Mouse (Mus musculus): Measurements from ENCODE around the gene Iqcc. TPM values are rescaled to one million over a fixed set of nuclear protein-coding genes. Genes with fewer than 3 reads are reported as not detected.
A peak's percentile ranks its signal among the peaks of the same experiment; 100 is the strongest.

The Iqcc gene
- polyA plus RNA-seq (2014; fragmentation: Nextera tagmentation; extraction: Ambion mirVana) = 23.3 and 24.5 TPM in 2 replicates

DNA sequence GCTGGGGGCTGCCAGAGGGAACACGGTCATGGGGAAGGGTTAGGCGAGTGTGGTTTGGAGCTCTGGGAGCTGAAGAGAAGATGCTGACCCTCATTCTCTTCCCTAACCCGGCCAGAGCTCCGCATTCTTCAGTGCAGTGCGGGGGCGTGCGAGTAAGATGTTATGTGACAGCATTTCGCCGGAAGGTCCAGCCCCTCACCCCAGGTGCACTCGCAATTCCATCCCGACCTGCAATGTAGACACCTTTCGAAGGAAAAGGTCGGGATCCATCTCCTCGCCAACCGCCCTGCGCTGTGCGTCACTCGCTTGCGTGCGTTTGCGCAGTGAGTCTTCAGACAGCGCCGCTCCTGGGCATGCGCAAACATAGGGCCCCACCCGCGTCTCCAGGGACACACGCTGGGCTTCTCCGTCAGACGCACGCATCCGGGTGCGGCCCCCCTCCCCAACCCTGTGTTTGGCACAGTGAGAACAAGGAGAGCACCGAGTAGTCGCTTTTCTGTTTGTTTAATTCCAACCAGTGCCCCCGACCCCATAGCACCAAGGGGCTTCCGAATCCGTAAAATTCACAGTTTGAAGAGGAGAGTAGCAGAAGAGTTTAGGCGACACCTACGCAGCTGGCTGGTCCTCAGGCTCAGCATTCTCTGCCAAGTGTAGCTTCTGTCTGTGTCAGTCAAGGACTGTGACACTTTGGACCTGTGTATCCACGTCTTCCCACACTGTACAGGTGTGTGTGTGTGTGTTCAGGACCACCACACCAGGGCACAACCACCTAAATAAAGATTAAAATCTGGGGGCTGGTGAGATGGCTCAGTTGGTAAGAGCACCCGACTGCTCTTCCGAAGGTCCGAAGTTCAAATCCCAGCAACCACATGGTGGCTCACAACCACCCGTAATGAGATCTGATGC lies at the start of gene Iqcc:
Iqcc (minus strand) TSS at position 314 of the 906 bp plus-strand sequence.
- Histone ChIP-seq H3K9me3 (replicated peaks; ENCODE audit: control insufficient read depth, low read length) (no peaks in the 10 kb centered on the region), H3K9ac (ENCODE audit: low read depth, low read length) (peak within 1 kb of the TSS; percentile 94), H3K4me1 (ENCODE audit: control insufficient read depth, insufficient read depth, low read length) (peaks cover 15% of the 10 kb centered on the region), H3K4me2 (peak within 1 kb of the TSS; percentile 90), H3K27me3 (ENCODE audit: control insufficient read depth, insufficient read depth, low read length) (no peaks in the 10 kb centered on the region), H3K36me3 (ENCODE audit: control insufficient read depth, insufficient read depth, low read length) (no peaks in the 10 kb centered on the region), H3K4me3 (ENCODE audit: low read depth, low read length) (peak within 1 kb of the TSS; percentile 76), H3K27ac (ENCODE audit: low read depth, low read length) (peak within 1 kb of the TSS; percentile 78)
- 4% methylated on average over 43 of the region's 44 CpGs for WGBS (ENCODE audit: insufficient replicate concordance)
- peak; percentile 83 for ATAC-seq (replicated peaks; ENCODE audit: insufficient number of reproducible peaks, low FRiP score, low TSS enrichment)

DNA sequence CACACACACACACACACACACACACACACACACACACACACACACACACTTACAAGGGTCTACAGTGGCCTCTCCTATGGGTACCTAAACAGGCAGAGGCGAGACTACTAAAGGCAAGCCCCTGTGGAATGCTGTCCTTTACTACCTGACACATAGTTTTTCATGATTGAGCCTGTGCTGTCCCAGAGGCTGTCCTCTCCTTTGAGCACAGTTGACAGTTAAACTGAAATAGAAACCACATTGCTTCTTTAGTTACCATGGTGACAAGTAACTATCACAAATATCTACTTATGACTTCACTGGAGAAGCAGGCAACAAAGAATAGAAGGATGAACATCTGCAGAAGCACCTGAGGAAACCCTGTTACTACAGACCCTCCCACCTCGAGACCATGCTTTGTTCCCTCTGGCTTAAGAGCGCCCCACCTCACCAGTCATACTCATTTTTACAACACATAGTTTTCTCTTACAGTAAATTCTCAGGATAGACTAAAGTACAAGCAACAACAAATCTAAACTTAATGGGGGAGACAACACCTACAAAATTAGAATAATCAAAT lies 43.4 kb upstream of the Iqcc start:
- 84% methylated on average over 3 of the region's 3 CpGs for whole genome bisulfite sequencing (ENCODE audit: insufficient replicate concordance)
- H3K36me3 ChIP-seq (ENCODE audit: control insufficient read depth, insufficient read depth, low read length) = peaks cover 15% of the 10 kb centered on the region
- no peaks in the 10 kb centered on the region for H3K27me3 ChIP-seq (ENCODE audit: control insufficient read depth, insufficient read depth, low read length)
- no peak overlapping the region for H3K4me2 ChIP-seq
- no peak for ATAC-seq (replicated peaks; ENCODE audit: insufficient number of reproducible peaks, low FRiP score, low TSS enrichment)
- no peaks in the 10 kb centered on the region for H3K9me3 ChIP-seq (replicated peaks; ENCODE audit: control insufficient read depth, low read length)
- no peak overlapping the region for H3K4me3 ChIP-seq (ENCODE audit: low read depth, low read length)
- no peaks in the 10 kb centered on the region; the same call in 1 of the 2 replicates for H3K4me1 ChIP-seq (ENCODE audit: control insufficient read depth, insufficient read depth, low read length)
- no peak overlapping the region for H3K9ac ChIP-seq (ENCODE audit: low read depth, low read length)
- no peak overlapping the region for H3K27ac ChIP-seq (ENCODE audit: low read depth, low read length)

DNA sequence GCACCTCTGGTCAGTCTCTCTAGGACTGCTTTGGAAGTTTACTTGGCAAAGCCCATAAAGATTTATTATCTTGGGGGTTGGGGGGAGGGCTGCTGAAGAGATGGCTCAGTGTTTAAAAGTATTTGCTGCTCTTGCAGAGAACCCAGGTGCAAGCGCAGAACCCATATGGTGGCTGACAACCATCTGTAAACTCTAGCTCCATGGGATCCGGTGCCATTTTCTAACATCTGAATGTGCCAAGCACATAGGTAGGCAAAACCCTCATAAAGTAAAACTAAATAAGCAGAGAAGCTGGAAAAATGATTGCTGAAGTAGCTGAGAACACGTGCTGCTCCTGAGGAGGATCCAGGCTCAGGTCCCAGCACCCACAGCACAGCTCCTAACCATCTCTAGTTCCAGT lies 42.7 kb upstream of the Iqcc start:
- Histone ChIP-seq H3K9ac (ENCODE audit: low read depth, low read length) (no peak overlapping the region), H3K9me3 (replicated peaks; ENCODE audit: control insufficient read depth, low read length) (no peaks in the 10 kb centered on the region), H3K4me3 (ENCODE audit: low read depth, low read length) (no peak overlapping the region), H3K4me1 (ENCODE audit: control insufficient read depth, insufficient read depth, low read length) (no peaks in the 10 kb centered on the region; the same call in 1 of the 2 replicates), H3K27me3 (ENCODE audit: control insufficient read depth, insufficient read depth, low read length) (no peaks in the 10 kb centered on the region), H3K36me3 (ENCODE audit: control insufficient read depth, insufficient read depth, low read length) (peaks cover 12% of the 10 kb centered on the region), H3K27ac (ENCODE audit: low read depth, low read length) (no peak overlapping the region), H3K4me2 (no peak overlapping the region)
- no peak for ATAC-seq (replicated peaks; ENCODE audit: insufficient number of reproducible peaks, low FRiP score, low TSS enrichment)
- WGBS (ENCODE audit: insufficient replicate concordance) = 88% methylated on average over 3 of the region's 3 CpGs

DNA sequence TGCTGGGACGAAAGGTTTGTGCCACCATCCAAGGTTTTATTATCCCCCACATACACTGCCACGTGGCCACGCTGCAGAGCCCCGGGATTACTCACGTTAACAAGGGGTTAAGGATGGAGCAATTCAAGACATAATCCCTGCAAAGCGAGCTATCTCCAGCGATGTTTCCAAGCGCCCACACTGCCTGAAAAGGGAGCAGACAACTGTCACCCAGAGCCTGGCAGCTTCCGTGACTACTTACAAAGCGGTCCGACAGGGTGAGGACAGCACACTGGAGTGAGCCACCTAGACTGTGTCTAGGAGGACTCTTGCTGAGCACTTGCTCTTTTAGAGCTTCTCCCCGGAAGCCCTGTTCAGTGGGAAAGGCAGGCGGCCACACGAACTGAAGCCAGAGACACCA lies 35.9 kb upstream of the Iqcc start:
- H3K9ac ChIP-seq (ENCODE audit: low read depth, low read length) = no peak overlapping the region
- H3K36me3 ChIP-seq (ENCODE audit: control insufficient read depth, insufficient read depth, low read length) = peaks cover 41% of the 10 kb centered on the region
- ATAC-seq (replicated peaks; ENCODE audit: insufficient number of reproducible peaks, low FRiP score, low TSS enrichment) = no peak
- no peak overlapping the region for H3K27ac ChIP-seq (ENCODE audit: low read depth, low read length)
- no peak overlapping the region for H3K4me3 ChIP-seq (ENCODE audit: low read depth, low read length)
- H3K27me3 ChIP-seq (ENCODE audit: control insufficient read depth, insufficient read depth, low read length) = no peaks in the 10 kb centered on the region
- no peak overlapping the region for H3K4me2 ChIP-seq
- no peaks in the 10 kb centered on the region for H3K4me1 ChIP-seq (ENCODE audit: control insufficient read depth, insufficient read depth, low read length)
- 90% methylated on average over 14 of the region's 14 CpGs for WGBS (ENCODE audit: insufficient replicate concordance)
- no peaks in the 10 kb centered on the region for H3K9me3 ChIP-seq (replicated peaks; ENCODE audit: control insufficient read depth, low read length)

DNA sequence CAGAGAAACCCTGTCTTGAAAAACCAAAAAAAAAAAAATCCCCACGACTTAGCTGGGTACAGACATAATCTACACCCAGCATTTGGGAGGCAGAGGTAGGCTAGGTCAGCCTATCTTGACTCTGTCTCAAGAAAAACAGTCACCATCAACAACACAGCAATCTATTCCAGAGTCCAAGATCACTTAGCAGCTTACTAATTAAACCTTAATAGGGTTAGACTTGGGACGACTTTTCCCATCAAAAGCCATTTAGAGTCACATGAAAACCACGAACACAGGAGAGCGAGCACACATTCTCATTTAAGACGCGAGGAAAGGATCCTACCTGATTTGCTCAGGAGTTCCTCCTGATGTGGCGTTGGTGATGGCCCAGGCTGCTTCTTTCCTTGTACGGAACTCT lies 31.5 kb upstream of the Iqcc start:
- Histone ChIP-seq H3K9ac (ENCODE audit: low read depth, low read length) (no peak overlapping the region), H3K4me2 (no peak overlapping the region), H3K27ac (ENCODE audit: low read depth, low read length) (no peak overlapping the region), H3K4me1 (ENCODE audit: control insufficient read depth, insufficient read depth, low read length) (no peaks in the 10 kb centered on the region), H3K27me3 (ENCODE audit: control insufficient read depth, insufficient read depth, low read length) (no peaks in the 10 kb centered on the region), H3K4me3 (ENCODE audit: low read depth, low read length) (no peak overlapping the region), H3K9me3 (replicated peaks; ENCODE audit: control insufficient read depth, low read length) (no peaks in the 10 kb centered on the region), H3K36me3 (ENCODE audit: control insufficient read depth, insufficient read depth, low read length) (peaks cover 50% of the 10 kb centered on the region)
- no peak for ATAC-seq (replicated peaks; ENCODE audit: insufficient number of reproducible peaks, low FRiP score, low TSS enrichment)
- WGBS (ENCODE audit: insufficient replicate concordance) = 94% methylated on average over 8 of the region's 8 CpGs

DNA sequence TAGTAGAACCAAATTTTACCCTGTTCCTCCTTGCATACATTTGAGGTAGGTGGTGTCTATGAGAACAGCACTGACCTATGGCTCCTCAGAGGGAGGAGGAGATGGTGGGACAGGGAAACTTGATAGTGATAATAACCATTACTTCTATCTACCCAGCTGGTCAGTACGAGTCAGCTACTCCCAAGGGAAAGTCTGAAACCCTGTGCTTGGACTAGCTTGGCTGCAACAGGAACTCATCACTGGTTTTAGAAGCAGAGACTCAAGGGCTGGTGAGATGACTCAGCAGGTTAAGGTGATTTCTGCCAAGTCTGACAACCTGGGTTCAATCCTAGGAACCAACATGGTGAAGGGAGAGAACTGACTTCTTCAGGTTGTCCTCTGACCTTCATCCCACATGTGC lies 29.8 kb upstream of the Iqcc start:
- no peak overlapping the region for H3K27ac ChIP-seq (ENCODE audit: low read depth, low read length)
- H3K9me3 ChIP-seq (replicated peaks; ENCODE audit: control insufficient read depth, low read length) = no peaks in the 10 kb centered on the region
- no peak overlapping the region for H3K4me3 ChIP-seq (ENCODE audit: low read depth, low read length)
- WGBS (ENCODE audit: insufficient replicate concordance) = 70% methylated on average over 1 of the region's 1 CpGs
- no peaks in the 10 kb centered on the region for H3K27me3 ChIP-seq (ENCODE audit: control insufficient read depth, insufficient read depth, low read length)
- H3K4me2 ChIP-seq = no peak overlapping the region
- no peaks in the 10 kb centered on the region for H3K4me1 ChIP-seq (ENCODE audit: control insufficient read depth, insufficient read depth, low read length)
- no peak overlapping the region for H3K9ac ChIP-seq (ENCODE audit: low read depth, low read length)
- peaks cover 41% of the 10 kb centered on the region for H3K36me3 ChIP-seq (ENCODE audit: control insufficient read depth, insufficient read depth, low read length)
- ATAC-seq (replicated peaks; ENCODE audit: insufficient number of reproducible peaks, low FRiP score, low TSS enrichment) = no peak

DNA sequence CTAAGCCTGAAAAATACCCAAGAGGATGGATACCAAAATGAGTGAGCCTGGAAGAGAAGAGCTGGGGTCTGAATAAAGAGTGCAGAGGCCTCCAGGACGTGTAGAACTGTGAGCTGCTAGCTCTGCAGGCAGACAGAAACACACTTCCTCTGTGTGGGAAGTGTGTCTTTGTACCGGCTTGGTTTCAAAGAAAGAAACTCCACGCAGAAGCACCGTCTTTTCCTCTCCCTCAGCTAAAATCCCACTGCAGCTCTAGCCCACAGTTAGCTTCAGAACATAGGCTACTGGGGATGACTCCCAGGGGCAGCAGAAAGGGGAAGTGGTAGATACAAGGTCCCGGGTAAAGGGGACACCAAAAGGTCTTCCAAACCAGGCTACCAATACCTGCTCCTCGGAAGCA lies 26.3 kb upstream of the Iqcc start:
- H3K27ac ChIP-seq (ENCODE audit: low read depth, low read length) = no peak overlapping the region
- no peaks in the 10 kb centered on the region for H3K9me3 ChIP-seq (replicated peaks; ENCODE audit: control insufficient read depth, low read length)
- no peak overlapping the region for H3K4me2 ChIP-seq
- H3K4me1 ChIP-seq (ENCODE audit: control insufficient read depth, insufficient read depth, low read length) = 0 out of 2 replicates have a peak, but pooled peaks cover 2% of the 10 kb centered on the region
- 84% methylated on average over 6 of the region's 6 CpGs for WGBS (ENCODE audit: insufficient replicate concordance)
- no peaks in the 10 kb centered on the region for H3K27me3 ChIP-seq (ENCODE audit: control insufficient read depth, insufficient read depth, low read length)
- peaks cover 28% of the 10 kb centered on the region for H3K36me3 ChIP-seq (ENCODE audit: control insufficient read depth, insufficient read depth, low read length)
- H3K9ac ChIP-seq (ENCODE audit: low read depth, low read length) = no peak overlapping the region
- H3K4me3 ChIP-seq (ENCODE audit: low read depth, low read length) = no peak overlapping the region
- no peak for ATAC-seq (replicated peaks; ENCODE audit: insufficient number of reproducible peaks, low FRiP score, low TSS enrichment)

DNA sequence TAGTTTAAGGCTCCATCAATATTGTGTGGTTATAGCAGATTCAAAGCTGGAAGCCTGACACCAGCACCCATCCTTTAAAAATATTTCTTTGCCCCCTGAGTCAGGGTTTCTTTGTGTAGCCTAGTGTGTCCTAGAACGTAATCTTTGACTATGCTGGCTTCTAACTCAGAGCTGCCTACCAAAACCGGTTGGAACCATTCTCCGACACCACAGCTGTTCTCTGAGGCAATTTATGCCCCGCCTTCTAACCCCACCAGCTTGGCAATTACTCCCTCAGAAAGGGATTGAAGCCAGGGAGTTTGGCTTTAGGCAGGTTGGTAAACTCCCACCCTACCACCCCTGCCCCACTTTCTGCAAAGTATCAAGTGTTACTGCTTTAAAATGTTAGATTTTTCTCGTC lies 22.9 kb upstream of the Iqcc start:
- H3K9ac ChIP-seq (ENCODE audit: low read depth, low read length) = no peak overlapping the region
- peaks cover 13% of the 10 kb centered on the region; the same call in 1 of the 2 replicates for H3K4me1 ChIP-seq (ENCODE audit: control insufficient read depth, insufficient read depth, low read length)
- no peak for ATAC-seq (replicated peaks; ENCODE audit: insufficient number of reproducible peaks, low FRiP score, low TSS enrichment)
- H3K27me3 ChIP-seq (ENCODE audit: control insufficient read depth, insufficient read depth, low read length) = no peaks in the 10 kb centered on the region
- H3K4me3 ChIP-seq (ENCODE audit: low read depth, low read length) = peak overlapping the region; percentile 8; the same call in 1 of the 2 replicates
- no peaks in the 10 kb centered on the region for H3K9me3 ChIP-seq (replicated peaks; ENCODE audit: control insufficient read depth, low read length)
- WGBS (ENCODE audit: insufficient replicate concordance) = 54% methylated on average over 5 of the region's 5 CpGs
- no peak overlapping the region for H3K27ac ChIP-seq (ENCODE audit: low read depth, low read length)
- peaks cover 24% of the 10 kb centered on the region for H3K36me3 ChIP-seq (ENCODE audit: control insufficient read depth, insufficient read depth, low read length)
- peak overlapping the region; percentile 20; the same call in 1 of the 2 replicates for H3K4me2 ChIP-seq

Data from heart, embryonic 11.5 days (tissue).